In genomic region chr3:133877310-133877709, GRCm38 (mm10) we compare ENCODE assay signal across 8 mouse cellular contexts.
A peak's percentile ranks its signal among the peaks of the same experiment; 100 is the strongest.
DNase-seq lines count a peak whose midpoint lies in the region; ATAC-seq lines count a peak whose summit lies in the region.

No protein-coding gene starts in this region.

- H3K27me3 ChIP-seq in intestine, embryonic 14.5 days (replicated peaks; ENCODE audit: control insufficient read depth, insufficient read depth, low read length) = no peaks in the 10 kb centered on the region

- H3K9ac ChIP-seq in intestine, embryonic 14.5 days (ENCODE audit: low read length) = no peak overlapping the region

- H3K4me3 ChIP-seq in intestine, embryonic 14.5 days (ENCODE audit: low read depth, low read length) = no peak overlapping the region

- 0 out of 2 replicates have a peak, but pooled peaks cover 9% of the 10 kb centered on the region for H3K4me1 ChIP-seq in intestine, embryonic 14.5 days (replicated peaks; ENCODE audit: control insufficient read depth, insufficient read depth, low read length)

- 0 out of 2 replicates have a peak overlapping the region, but pooled peaks have one; percentile 54 for H3K27ac ChIP-seq in intestine, embryonic 14.5 days (ENCODE audit: low read depth)

- no peak overlapping the region for H3K4me2 ChIP-seq in intestine, embryonic 14.5 days (ENCODE audit: low read length)

- 28% methylated on average over 5 of the region's 5 CpGs for WGBS in intestine, embryonic 14.5 days

- H3K9me3 ChIP-seq in intestine, embryonic 14.5 days (ENCODE audit: control insufficient read depth, low read length) = no peaks in the 10 kb centered on the region

- DNase-seq in adrenal gland, postnatal 10 days = peak; percentile 10
- no peak for DNase-seq in adrenal gland, adult 18-20 months (ENCODE audit: low spot score in 2 of 2)
- peak; percentile 34 for DNase-seq in embryo, embryonic 11 days
- no peak for DNase-seq in intestine, embryonic 14.5 days (ENCODE audit: low spot score)
- DNase-seq in lung, postnatal 36 days = peak; percentile 2
- no peak for DNase-seq in left cerebral cortex, adult 8-10 months (ENCODE audit: low spot score in 2 of 2)

- ATAC-seq in intestine, embryonic 14.5 days (replicated peaks; ENCODE audit: low FRiP score, low TSS enrichment, low read depth) = no peak; the same call in 1 of the 2 replicates
- no peak for ATAC-seq in megakaryocyte progenitor cell, adult 5-6 weeks (replicated peaks; ENCODE audit: poor library complexity)
- ATAC-seq in inflammation-experienced regulatory T-cells, adult 6 months = no peak

- H3K36me3 ChIP-seq in intestine, embryonic 14.5 days (ENCODE audit: control insufficient read depth, insufficient read depth, low read length) = no peaks in the 10 kb centered on the region

Comparison
In these comparisons a context has a peak if more than half of its experiments do, and no peak if none do; other contexts are left out.
1. DNase-seq: peak in adrenal gland, postnatal 10 days (single experiment), embryo, embryonic 11 days (single experiment) and lung, postnatal 36 days (single experiment); none in adrenal gland, adult 18-20 months (0 of 2), intestine, embryonic 14.5 days (single experiment) and left cerebral cortex, adult 8-10 months (0 of 2).